Mouse (Mus musculus) testis, adult 2 months (tissue): ENCODE results near the gene Gm20388.

ENCODE experiments used
- CTCF ChIP-seq: fragments of 200-500 bp; IDR thresholded peaks from 2 replicates; pipeline ENCODE4 v1.5.1; 2012; ENCODE audit warnings: low read depth, mild to moderate bottlenecking, inconsistent platforms, low read length, moderate library complexity; ENCODE audit not compliant: control insufficient read depth, insufficient read depth, insufficient replicate concordance
- POLR2A ChIP-seq: fragments of 200-500 bp; IDR thresholded peaks from 2 replicates; pipeline ENCODE4 v1.6.1; 2012; ENCODE audit warnings: low read depth, mild to moderate bottlenecking, inconsistent platforms, low read length, moderate library complexity; ENCODE audit not compliant: control insufficient read depth

DNA sequence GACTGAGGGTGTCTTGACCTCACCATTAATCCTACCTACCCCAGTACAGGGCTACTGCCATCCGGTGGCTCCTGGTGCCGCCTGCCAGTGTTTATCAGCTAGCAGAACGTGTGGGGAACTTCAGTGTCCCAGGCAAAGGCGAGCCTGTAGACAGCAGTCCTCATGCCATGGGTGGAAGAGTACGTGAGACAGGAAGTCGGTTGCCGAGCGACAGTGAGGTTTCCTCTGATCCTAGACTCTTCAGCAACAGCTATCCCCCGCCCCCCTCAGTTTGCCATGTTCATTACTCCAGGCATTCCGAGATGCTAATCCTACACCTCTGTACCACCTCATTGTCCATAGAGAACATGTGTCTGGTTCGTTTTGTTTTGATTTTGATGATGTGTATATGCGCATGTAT, 4349.7 kb downstream of the Gm20388 start:
- no peak for TF ChIP-seq POLR2A
- TF ChIP-seq CTCF: no peak
